Mouse (Mus musculus) intestine, embryonic 14.5 days (tissue): ENCODE data around the gene Olfr1047. TPM values are rescaled to one million over a fixed set of nuclear protein-coding genes. Genes with fewer than 3 reads are reported as not detected.

Experiments used
- ATAC-seq: fragments of 200-750 bp; cut with Nextera tagmentation; replicated peaks from 2 replicates; pipeline ENCODE4 v1.8.0; 2017; ENCODE audit warnings: low read depth, moderate number of reproducible peaks, moderate TSS enrichment, moderate library complexity; ENCODE audit not compliant: low FRiP score, low TSS enrichment
- DNase-seq: peaks from one replicate; pipeline ENCODE4 v3.0.0-alpha.2; 2018; ENCODE audit warnings: low spot score
- H3K27ac ChIP-seq: fragments of 300-500 bp; sonication (generic); 2 replicates; pipeline ENCODE4 v1.5.1; 2014; ENCODE audit warnings: low read depth, mild to moderate bottlenecking, control low read depth
- H3K27me3 ChIP-seq: fragments of 300-500 bp; sonication (generic); replicated peaks from 2 replicates; pipeline ENCODE4 v1.6.1; 2014; ENCODE audit warnings: low read length, control low read depth; ENCODE audit not compliant: control insufficient read depth, insufficient read depth
- H3K36me3 ChIP-seq: fragments of 300-500 bp; sonication (generic); 2 replicates; pipeline ENCODE4 v1.6.1; 2014; ENCODE audit warnings: low read length, control low read depth; ENCODE audit not compliant: control insufficient read depth, insufficient read depth
- H3K4me1 ChIP-seq: fragments of 300-500 bp; sonication (generic); replicated peaks from 2 replicates; pipeline ENCODE4 v1.6.1; 2014; ENCODE audit warnings: low read length, control low read depth, mixed read lengths; ENCODE audit not compliant: control insufficient read depth, insufficient read depth
- H3K4me2 ChIP-seq: fragments of 300-500 bp; sonication (generic); 2 replicates; pipeline ENCODE4 v1.6.1; 2014; ENCODE audit warnings: low read length
- H3K4me3 ChIP-seq: fragments of 300-500 bp; sonication (generic); 2 replicates; pipeline ENCODE4 v1.5.1; 2014; ENCODE audit warnings: low read depth, low read length, control low read depth, mixed read lengths
- H3K9ac ChIP-seq: fragments of 300-500 bp; sonication (generic); 2 replicates; pipeline ENCODE4 v1.6.1; 2014; ENCODE audit warnings: mild to moderate bottlenecking, low read length
- H3K9me3 ChIP-seq: fragments of 300-500 bp; sonication (generic); 2 replicates; pipeline ENCODE4 v1.6.1; 2016; ENCODE audit warnings: low read length, control low read depth; ENCODE audit not compliant: control insufficient read depth
- polyA plus RNA-seq: library from polyadenylated mRNA; unstranded; fragments of >200 nt; fragmentation: Nextera tagmentation; extraction: Ambion mirVana; gene quantifications from 2 replicates; pipeline ENCODE4 v1.2.1, GENCODE M21; 2014

Gene Olfr1047
- polyA plus RNA-seq, 1 experiment from 2014 or later, result not detected

- H3K9ac ChIP-seq, result no peak within 1 kb of the TSS
- no peak for DNase-seq
Measured at GRCm38 (mm10) chr2:86177720-86178119, 53.5 kb downstream of the Olfr1047 start, which contains the start of gene Olfr1044. Olfr1044 (minus strand) TSS chr2:86177820.

More at GRCm38 (mm10) chr2:86177720-86178119, 53.5 kb downstream of the Olfr1047 start, which contains the start of gene Olfr1044:
- H3K9me3 ChIP-seq, result no peaks in the 10 kb centered on the region
- no peak within 1 kb of the TSS for H3K4me2 ChIP-seq
- no peaks in the 10 kb centered on the region for H3K27me3 ChIP-seq
- no peak within 1 kb of the TSS for H3K4me3 ChIP-seq
- H3K36me3 ChIP-seq, result no peaks in the 10 kb centered on the region
- no peak within 1 kb of the TSS for H3K27ac ChIP-seq
- ATAC-seq, result no peak
- H3K4me1 ChIP-seq, result no peaks in the 10 kb centered on the region

Other genes with a start within 250 kb of the Olfr1047 start
- not detected in 2 replicates for gene Olfr1031, start 241.1 kb downstream of the Olfr1047 start, polyA plus RNA-seq
- gene Olfr1032, start 225.9 kb downstream of the Olfr1047 start, polyA plus RNA-seq, result not detected in 2 replicates
- gene Olfr1033, start 210.8 kb downstream of the Olfr1047 start, polyA plus RNA-seq, result 2.3 and 2.7 TPM in 2 replicates
- 0.07 TPM in 1 of 2 replicates, not detected in the other for gene Olfr1034, start 185.5 kb downstream of the Olfr1047 start, polyA plus RNA-seq
- gene Olfr1036, start 157.4 kb downstream of the Olfr1047 start, polyA plus RNA-seq, result not detected in 2 replicates
- gene Olfr1037, start 144.0 kb downstream of the Olfr1047 start, polyA plus RNA-seq, result not detected in 2 replicates
- gene Olfr1039, start 95.5 kb downstream of the Olfr1047 start, polyA plus RNA-seq, result not detected in 2 replicates
- gene Olfr1040, start 84.7 kb downstream of the Olfr1047 start, polyA plus RNA-seq, result not detected in 2 replicates
- not detected in 2 replicates for gene Olfr1042, start 69.6 kb downstream of the Olfr1047 start, polyA plus RNA-seq
- not detected in 2 replicates for gene Olfr1043, start 63.9 kb downstream of the Olfr1047 start, polyA plus RNA-seq
- gene Olfr1044, start 53.6 kb downstream of the Olfr1047 start, polyA plus RNA-seq, result not detected in 2 replicates
- not detected in 2 replicates for gene Olfr52, start 45.7 kb downstream of the Olfr1047 start, polyA plus RNA-seq
- not detected in 2 replicates for gene Olfr1045, start 28.4 kb downstream of the Olfr1047 start, polyA plus RNA-seq
- gene Olfr1046, start 12.1 kb downstream of the Olfr1047 start, polyA plus RNA-seq, result not detected in 2 replicates
- not detected in 2 replicates for gene Olfr1048, start 8.9 kb upstream of the Olfr1047 start, polyA plus RNA-seq
- not detected in 2 replicates for gene Olfr1049, start 26.9 kb upstream of the Olfr1047 start, polyA plus RNA-seq
- gene Olfr1051, start 47.7 kb upstream of the Olfr1047 start, polyA plus RNA-seq, result not detected in 2 replicates
- not detected in 2 replicates for gene Olfr1052, start 61.1 kb upstream of the Olfr1047 start, polyA plus RNA-seq
- not detected in 2 replicates for gene Olfr1053, start 83.9 kb upstream of the Olfr1047 start, polyA plus RNA-seq
- not detected in 2 replicates for gene Olfr1054, start 104.0 kb upstream of the Olfr1047 start, polyA plus RNA-seq
- not detected in 2 replicates for gene Olfr1055, start 118.9 kb upstream of the Olfr1047 start, polyA plus RNA-seq
- not detected in 2 replicates for gene Olfr1056, start 131.1 kb upstream of the Olfr1047 start, polyA plus RNA-seq
- gene Olfr1057, start 147.0 kb upstream of the Olfr1047 start, polyA plus RNA-seq, result not detected in 2 replicates
- not detected in 2 replicates for gene Olfr1058, start 157.2 kb upstream of the Olfr1047 start, polyA plus RNA-seq
- not detected in 2 replicates for gene Olfr1061, start 182.6 kb upstream of the Olfr1047 start, polyA plus RNA-seq
- not detected in 2 replicates for gene Olfr1062, start 195.3 kb upstream of the Olfr1047 start, polyA plus RNA-seq
- gene Olfr1065, start 219.2 kb upstream of the Olfr1047 start, polyA plus RNA-seq, result not detected in 2 replicates
- not detected in 2 replicates for gene Olfr1066, start 224.9 kb upstream of the Olfr1047 start, polyA plus RNA-seq